Mouse (Mus musculus): ENCODE measurements around the gene Gpd2. TPM values are rescaled to one million over a fixed set of nuclear protein-coding genes. Genes with fewer than 3 reads are reported as not detected.

Gpd2 gene
- total and polyA plus RNA-seq, 3 experiments = 15.7 to 20.4 (median 16.7) TPM

DNA sequence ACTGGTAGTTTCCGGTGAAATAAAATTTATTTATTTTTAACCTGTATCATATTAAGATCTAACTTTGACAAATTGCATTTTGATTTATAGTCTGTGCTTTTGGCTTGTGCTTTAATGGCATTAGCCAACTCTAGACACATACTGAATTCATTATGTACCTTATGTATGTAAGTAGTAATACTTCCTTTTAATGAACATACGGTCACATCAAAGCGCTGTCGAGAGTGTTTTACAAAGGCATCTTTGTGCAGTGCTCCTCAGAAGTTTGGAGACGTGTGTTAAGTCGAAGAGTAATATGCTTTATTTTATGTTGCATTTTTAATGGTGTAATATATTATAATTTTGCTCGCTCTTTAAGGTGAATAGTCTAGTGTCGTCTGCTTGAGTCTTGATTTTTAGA is 88.7 kb downstream of the Gpd2 start:
- peaks cover 0 to 6% of the 10 kb centered on the region in 2 experiments; a peak in 1 of 4 replicates for H3K4me1 ChIP-seq (ENCODE audit: control insufficient read depth in 1 of 2, insufficient read depth in 2 of 2)
- in situ Hi-C loops (cut with MboI; ENCODE audit: low pct_ligation_motif_present, low pct_unique_long_range_greater_than_20kb, low sequenced_read_pairs) = no loop called here
- dilution Hi-C loops (cut with MboI; ENCODE audit: extremely low pct_ligation_motif_present, extremely low pct_unique_long_range_greater_than_20kb, low sequenced_read_pairs) = no loop called here

DNA sequence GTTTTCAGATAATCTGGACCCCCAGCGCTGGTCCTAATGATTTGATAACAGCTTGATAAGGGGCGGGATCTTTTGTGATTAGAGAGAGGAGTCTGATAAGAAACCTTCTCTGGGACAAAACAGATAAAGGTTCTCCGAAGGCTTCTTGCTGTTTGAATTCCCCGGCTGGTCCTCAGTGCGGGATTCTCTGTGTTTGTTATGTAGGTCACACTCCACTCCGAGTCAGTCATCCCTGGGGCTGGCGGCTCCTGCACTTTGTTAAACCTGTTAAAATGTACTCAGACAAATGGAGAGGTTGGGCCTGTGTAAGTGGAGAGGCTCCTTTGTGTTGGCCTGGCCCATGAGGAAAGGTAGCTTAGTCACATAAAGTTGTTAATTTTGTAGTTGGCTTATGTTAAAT is 91.9 kb downstream of the Gpd2 start:
- in situ Hi-C loops (cut with MboI; ENCODE audit: low pct_ligation_motif_present, low pct_unique_long_range_greater_than_20kb, low sequenced_read_pairs) = no loop called here
- H3K9me3 ChIP-seq (replicated peaks; ENCODE audit: low read length) = no peaks in the 10 kb centered on the region

More for the DNA sequence above, 88.7 kb downstream of the Gpd2 start:
- TF ChIP-seq GABPA (IDR thresholded peaks at IDR 0.05; ENCODE audit: insufficient replicate concordance, low read depth, low read length) = no peak
- TF ChIP-seq MAFK (IDR thresholded peaks at IDR 0.05; ENCODE audit: insufficient replicate concordance, low read length) = no peak
- TF ChIP-seq RCOR1 (conservative IDR thresholded peaks at IDR 0.05; ENCODE audit: low read depth, low read length) = no peak
- no peak for TF ChIP-seq NRF1 (IDR thresholded peaks at IDR 0.05; ENCODE audit: low read depth, low read length)
- no peak for TF ChIP-seq MAX (IDR thresholded peaks at IDR 0.05; ENCODE audit: low read length)
- no peak for TF ChIP-seq ZMIZ1 (IDR thresholded peaks at IDR 0.05; ENCODE audit: low read depth, low read length)
- no peak for TF ChIP-seq IRF4 (IDR thresholded peaks at IDR 0.05; ENCODE audit: low read depth, low read length)
- no peak for TF ChIP-seq EP300 (IDR thresholded peaks at IDR 0.05; ENCODE audit: low read length)
- TF ChIP-seq JUN (IDR thresholded peaks at IDR 0.05; ENCODE audit: insufficient read depth, low read depth, low read length) = no peak
- TF ChIP-seq ZKSCAN1 (IDR thresholded peaks at IDR 0.05; ENCODE audit: borderline replicate concordance, low read depth, low read length) = no peak
- TF ChIP-seq MYC (IDR thresholded peaks at IDR 0.05; ENCODE audit: low read depth, low read length) = no peak
- no peak for TF ChIP-seq UBTF (IDR thresholded peaks at IDR 0.05; ENCODE audit: low read depth, low read length)
- TF ChIP-seq USF1 (IDR thresholded peaks at IDR 0.05; ENCODE audit: low read depth, low read length) = no peak
- TF ChIP-seq ZC3H11A (IDR thresholded peaks at IDR 0.05; ENCODE audit: low read depth, low read length) = no peak
- TF ChIP-seq KAT2A (IDR thresholded peaks at IDR 0.05; ENCODE audit: insufficient replicate concordance, low read length) = no peak
- TF ChIP-seq BHLHE40 (IDR thresholded peaks at IDR 0.05; ENCODE audit: low read depth, low read length) = no peak
- no peak for TF ChIP-seq NELFE (IDR thresholded peaks at IDR 0.05; ENCODE audit: low read depth, low read length)
- no peak for TF ChIP-seq CTCF (conservative IDR thresholded peaks at IDR 0.05 in 1 of 2, IDR thresholded peaks at IDR 0.05 in 1 of 2; ENCODE audit: low read depth in 2 of 2, low read length in 2 of 2)
- no peak for TF ChIP-seq POLR2AphosphoS2 (IDR thresholded peaks at IDR 0.05; ENCODE audit: low read depth, low read length)
- Histone ChIP-seq H3K36me3 (replicated peaks in 1 of 2; ENCODE audit: control insufficient read depth in 1 of 2, insufficient read depth in 1 of 2, low read length in 1 of 2) (peaks cover 0 to 5% of the 10 kb centered on the region in 2 experiments), H3K79me2 (replicated peaks; ENCODE audit: control insufficient read depth, extremely low read depth, insufficient read depth, poor library complexity, severe bottlenecking) (no peaks in the 10 kb centered on the region), H3K9me3 (replicated peaks; ENCODE audit: low read length) (no peaks in the 10 kb centered on the region), H3K27me3 (replicated peaks) (no peaks in the 10 kb centered on the region), H3K4me3 (replicated peaks in 1 of 3; ENCODE audit: low read depth in 2 of 3, low read length in 2 of 3, poor library complexity in 1 of 3) (no peak overlapping the region), H3K9ac (ENCODE audit: insufficient read depth, low read depth) (no peak overlapping the region), H3K27ac (ENCODE audit: insufficient read depth, low read depth) (no peak overlapping the region), H3K4me2 (ENCODE audit: insufficient read depth, low read depth, poor library complexity, severe bottlenecking) (no peak overlapping the region)
- DNase-seq (ENCODE audit: extremely low read depth) = no peak

More for the DNA sequence above, 91.9 kb downstream of the Gpd2 start:
- no peak overlapping the region for H3K4me3 ChIP-seq (replicated peaks in 1 of 3; ENCODE audit: low read depth in 2 of 3, low read length in 2 of 3, poor library complexity in 1 of 3)
- no peak overlapping the region for H3K4me2 ChIP-seq (ENCODE audit: insufficient read depth, low read depth, poor library complexity, severe bottlenecking)
- dilution Hi-C loops (cut with MboI; ENCODE audit: extremely low pct_ligation_motif_present, extremely low pct_unique_long_range_greater_than_20kb, low sequenced_read_pairs) = no loop called here
- TF ChIP-seq KAT2A (IDR thresholded peaks at IDR 0.05; ENCODE audit: insufficient replicate concordance, low read length) (no peak), USF1 (IDR thresholded peaks at IDR 0.05; ENCODE audit: low read depth, low read length) (no peak), POLR2A (IDR thresholded peaks at IDR 0.05; ENCODE audit: low read depth, low read length) (no peak), E2F4 (IDR thresholded peaks at IDR 0.05; ENCODE audit: insufficient replicate concordance, low read depth, low read length) (no peak), MAX (IDR thresholded peaks at IDR 0.05; ENCODE audit: low read length) (no peak), ZMIZ1 (IDR thresholded peaks at IDR 0.05; ENCODE audit: low read depth, low read length) (no peak), MXI1 (IDR thresholded peaks at IDR 0.05; ENCODE audit: low read depth, low read length) (no peak), IRF4 (IDR thresholded peaks at IDR 0.05; ENCODE audit: low read depth, low read length) (no peak), JUN (IDR thresholded peaks at IDR 0.05; ENCODE audit: insufficient read depth, low read depth, low read length) (no peak), CTCF (conservative IDR thresholded peaks at IDR 0.05 in 1 of 2, IDR thresholded peaks at IDR 0.05 in 1 of 2; ENCODE audit: low read depth in 2 of 2, low read length in 2 of 2) (no peak), UBTF (IDR thresholded peaks at IDR 0.05; ENCODE audit: low read depth, low read length) (no peak), NRF1 (IDR thresholded peaks at IDR 0.05; ENCODE audit: low read depth, low read length) (no peak)
- no peaks in the 10 kb centered on the region for H3K36me3 ChIP-seq (replicated peaks in 1 of 2; ENCODE audit: control insufficient read depth in 1 of 2, insufficient read depth in 1 of 2, low read length in 1 of 2)
- H3K4me1 ChIP-seq (ENCODE audit: control insufficient read depth in 1 of 2, insufficient read depth in 2 of 2) = peaks cover 0 to 9% of the 10 kb centered on the region in 2 experiments; a peak in 2 of 4 replicates
- H3K9ac ChIP-seq (ENCODE audit: insufficient read depth, low read depth) = no peak overlapping the region
- no peak for DNase-seq (ENCODE audit: extremely low read depth)
- H3K27ac ChIP-seq (ENCODE audit: insufficient read depth, low read depth) = no peak overlapping the region
- H3K27me3 ChIP-seq (replicated peaks) = no peaks in the 10 kb centered on the region
- no peaks in the 10 kb centered on the region for H3K79me2 ChIP-seq (replicated peaks; ENCODE audit: control insufficient read depth, extremely low read depth, insufficient read depth, poor library complexity, severe bottlenecking)
